Mouse (Mus musculus) activated CD4-positive, CD25-positive, alpha-beta regulatory T cell (primary cell): ENCODE results near the gene Rpl39l. TPM values are rescaled to one million over a fixed set of nuclear protein-coding genes. Genes with fewer than 3 reads are reported as not detected.

Experiments
- polyA plus RNA-seq, 2 experiments: library from polyadenylated mRNA; unstranded; fragments of 100-300 nt; shearing (Covaris generic); gene quantifications; one replicate each; pipeline ENCODE4 v1.2.1; 2017

Gene Rpl39l
- 1 to 10 TPM in 1 of 2 experiments, under 1 TPM in 1; 0.32 to 4.3 TPM for polyA plus RNA-seq

GRCm38 (mm10) chr16:10170005-10170404 is at the start of gene Rpl39l:
TSS of gene Rpl39l (plus strand) at chr16:10170226.

GRCm38 (mm10) chr16:10192679-10193506 is 22.9 kb downstream of the Rpl39l start, which contains the start of gene Atf7ip2:
TSS of gene Atf7ip2 (plus strand) at chr16:10192712.

Other genes with a start within 250 kb of the Rpl39l start
- under 1 TPM; 0.01 to 0.06 TPM for gene Grin2a, start 174.7 kb upstream of the Rpl39l start, polyA plus RNA-seq
- gene Atf7ip2, start 22.5 kb downstream of the Rpl39l start, polyA plus RNA-seq, result under 1 TPM in 1 of 2 experiments, not detected in 1; 0.27 TPM
- gene Emp2, start 143.7 kb downstream of the Rpl39l start, polyA plus RNA-seq, result under 1 TPM; 0.04 to 0.29 TPM
- gene Tekt5, start 225.3 kb downstream of the Rpl39l start, polyA plus RNA-seq, result not detected
- 10 to 100 TPM; 81.7 to 90.8 TPM for gene Nubp1, start 241.7 kb downstream of the Rpl39l start, polyA plus RNA-seq